Mouse (Mus musculus): ENCODE results near the gene Cpsf6.

DNA sequence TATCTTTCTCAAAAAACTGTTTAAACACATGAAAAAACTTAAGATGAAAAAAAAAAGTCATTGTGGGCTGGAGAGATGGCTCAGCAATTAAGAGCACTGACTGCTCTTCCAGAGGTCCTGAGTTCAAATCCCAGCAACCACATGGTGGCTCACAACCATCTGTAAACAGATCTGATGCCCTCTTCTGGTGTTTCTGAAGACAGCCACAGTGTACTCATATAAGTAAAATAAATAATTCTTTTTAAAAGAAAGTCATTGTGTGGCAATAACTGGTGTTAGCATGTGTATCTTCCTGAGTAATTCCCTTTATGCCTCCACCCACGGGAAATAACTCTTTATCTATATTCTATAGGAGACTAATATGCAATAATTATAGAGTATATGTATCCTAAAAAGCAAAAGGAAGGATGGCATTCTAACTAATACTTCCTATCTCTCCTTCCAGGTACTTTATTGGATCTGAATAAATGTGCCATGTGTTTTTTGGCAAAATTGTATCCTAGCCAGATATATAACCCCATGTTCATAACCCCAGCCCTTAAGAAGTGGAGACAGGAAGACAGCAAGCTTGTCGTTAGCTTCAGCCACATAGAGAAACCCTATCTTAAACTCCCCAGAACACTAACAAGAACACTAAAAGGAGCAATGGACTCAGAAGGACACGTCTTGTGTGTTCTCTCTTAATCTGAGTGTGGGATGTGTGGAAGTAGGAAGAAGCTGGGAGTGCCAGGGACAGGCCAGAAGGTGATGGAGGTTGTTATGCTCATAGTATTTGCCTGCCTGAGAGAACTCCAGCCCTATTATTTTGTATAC lies 15.1 kb upstream of the Cpsf6 start:
- TF ChIP-seq CTCF (IDR thresholded peaks at IDR 0.05; ENCODE audit: control insufficient read depth, insufficient read depth, low read length) (no peak), POLR2A (IDR thresholded peaks at IDR 0.05; ENCODE audit: borderline replicate concordance, control insufficient read depth, low read depth, low read length) (no peak)
